Comparison of ENCODE assay signal across 9 mouse cellular contexts in the genomic region with DNA sequence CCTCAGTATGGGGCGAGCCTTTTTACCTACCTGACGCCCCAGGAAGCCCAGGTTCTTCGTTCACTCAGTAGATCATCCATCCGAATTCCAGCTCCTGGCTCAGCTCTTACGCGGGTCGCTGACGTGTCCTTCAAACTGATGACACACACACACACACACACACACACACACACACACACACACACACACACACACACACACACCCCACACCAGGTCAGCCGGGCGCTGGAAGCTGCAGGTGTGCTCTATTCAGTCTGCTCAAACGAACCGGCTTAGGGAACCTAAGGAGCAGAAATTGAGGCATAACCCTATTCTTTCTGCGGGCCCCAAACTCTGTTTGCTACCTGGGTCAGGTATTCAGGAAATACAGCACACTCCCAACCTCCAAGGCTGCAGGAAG. TPM values are rescaled to one million over a fixed set of nuclear protein-coding genes. Genes with fewer than 3 reads are reported as not detected.
A peak's percentile ranks its signal among the peaks of the same experiment; 100 is the strongest.
DNase-seq lines count a peak whose midpoint lies in the region; ATAC-seq and TF ChIP-seq lines count a peak whose summit lies in the region.
"Had no signal": no experiment of that assay in that cellular context is flagged by ENCODE, and none has a peak within 500 bp of the region (broad histone marks: within the 10 kb centered on the region; RNA-seq: fewer than 3 reads in every experiment).

No protein-coding gene starts in this region.

- H3K9me3 ChIP-seq in heart, embryonic 12.5 days (replicated peaks) = no peaks in the 10 kb centered on the region
- no peaks in the 10 kb centered on the region for H3K9me3 ChIP-seq in ES-Bruce4 (replicated peaks; ENCODE audit: control insufficient read depth, insufficient read depth, low read length, poor library complexity, severe bottlenecking)
- H3K9me3 ChIP-seq in forebrain, embryonic 16.5 days (ENCODE audit: control insufficient read depth, low read length) = no peaks in the 10 kb centered on the region
- no peaks in the 10 kb centered on the region for H3K9me3 ChIP-seq in liver, embryonic 16.5 days (replicated peaks; ENCODE audit: control insufficient read depth, low read length)

- peak overlapping the region; percentile 79; the same call in 1 of the 2 replicates for H3K9ac ChIP-seq in heart, embryonic 12.5 days
- H3K9ac ChIP-seq in ES-Bruce4 (ENCODE audit: low read depth, poor library complexity, severe bottlenecking) = no peak overlapping the region
- peak overlapping the region; percentile 88 for H3K9ac ChIP-seq in forebrain, embryonic 16.5 days (replicated peaks; ENCODE audit: low read depth, low read length)
- no peak overlapping the region for H3K9ac ChIP-seq in liver, embryonic 16.5 days (ENCODE audit: low read depth, low read length)

- no peak for ATAC-seq in heart, embryonic 12.5 days (ENCODE audit: insufficient number of reproducible peaks, low FRiP score)
- no peak for ATAC-seq in forebrain, embryonic 16.5 days
- 0 out of 2 replicates have a peak, but pooled peaks have one; percentile 5 for ATAC-seq in liver, embryonic 16.5 days (ENCODE audit: low read depth)

- TF ChIP-seq EP300 in ES-Bruce4 (IDR thresholded peaks at IDR 0.05; ENCODE audit: insufficient read depth, low read depth, low read length) = no peak

- WGBS in heart, embryonic 12.5 days = 1% methylated on average over 13 of the region's 13 CpGs
- 2% methylated on average over 13 of the region's 13 CpGs for WGBS in forebrain, embryonic 16.5 days
- under 1% methylated on average over 13 of the region's 13 CpGs for WGBS in liver, embryonic 16.5 days (ENCODE audit: insufficient replicate concordance)

- peak overlapping the region; percentile 5; the same call in 1 of the 2 replicates for H3K27ac ChIP-seq in heart, embryonic 12.5 days (ENCODE audit: poor library complexity, severe bottlenecking)
- no peak overlapping the region for H3K27ac ChIP-seq in ES-Bruce4 (ENCODE audit: insufficient read depth, low read length)
- H3K27ac ChIP-seq in forebrain, embryonic 16.5 days (ENCODE audit: low read length) = no peak overlapping the region
- H3K27ac ChIP-seq in liver, embryonic 16.5 days (ENCODE audit: low read length) = no peak overlapping the region
- H3K27ac ChIP-seq: macrophage had no signal

- peaks cover 60% of the 10 kb centered on the region for H3K4me1 ChIP-seq in heart, embryonic 12.5 days (replicated peaks)
- no peaks in the 10 kb centered on the region for H3K4me1 ChIP-seq in ES-Bruce4 (ENCODE audit: control insufficient read depth, insufficient read depth, low read length)
- H3K4me1 ChIP-seq in forebrain, embryonic 16.5 days (replicated peaks; ENCODE audit: control insufficient read depth, insufficient read depth, low read length) = peaks cover 13% of the 10 kb centered on the region
- H3K4me1 ChIP-seq in liver, embryonic 16.5 days (ENCODE audit: control insufficient read depth, low read depth, low read length) = peaks cover 6% of the 10 kb centered on the region; the same call in 1 of the 2 replicates

- intact Hi-C loops in heart, postnatal 14 days (cut with DNase I) = no loop called here

- TF ChIP-seq POLR2A in ES-Bruce4 (IDR thresholded peaks at IDR 0.05; ENCODE audit: insufficient read depth, low read length) = no peak

- no peak for TF ChIP-seq CTCF in ES-Bruce4 (IDR thresholded peaks at IDR 0.05; ENCODE audit: low read depth, low read length)

- H3K4me3 ChIP-seq in heart, embryonic 12.5 days = peak overlapping the region; percentile 68
- H3K4me3 ChIP-seq in ES-Bruce4 (ENCODE audit: low read depth, low read length) = peak overlapping the region; percentile 46
- peak overlapping the region; percentile 85 for H3K4me3 ChIP-seq in forebrain, embryonic 16.5 days (replicated peaks; ENCODE audit: low read length)
- H3K4me3 ChIP-seq in liver, embryonic 16.5 days (ENCODE audit: low read depth, low read length) = peak overlapping the region; percentile 59

- H3K36me3 ChIP-seq in heart, embryonic 12.5 days = no peaks in the 10 kb centered on the region
- H3K36me3 ChIP-seq in ES-Bruce4 (ENCODE audit: control insufficient read depth, insufficient read depth, low read length, poor library complexity, severe bottlenecking) = no peaks in the 10 kb centered on the region
- no peaks in the 10 kb centered on the region for H3K36me3 ChIP-seq in forebrain, embryonic 16.5 days (ENCODE audit: control insufficient read depth, insufficient read depth)
- H3K36me3 ChIP-seq in liver, embryonic 16.5 days (ENCODE audit: control insufficient read depth, insufficient read depth) = no peaks in the 10 kb centered on the region

- no peak for DNase-seq in heart, postnatal 14 days
- DNase-seq in spleen, postnatal 4 days (ENCODE audit: low spot score in 2 of 2) = no peak
- no peak for DNase-seq in layer of hippocampus, postnatal 14 days (ENCODE audit: low spot score in 2 of 2)
- no peak for DNase-seq in frontal cortex, postnatal 10 days (ENCODE audit: low spot score in 2 of 2)

- 0 out of 2 replicates have a peak, but pooled peaks cover 5% of the 10 kb centered on the region for H3K27me3 ChIP-seq in heart, embryonic 12.5 days (replicated peaks)
- no peaks in the 10 kb centered on the region; the same call in 1 of the 2 replicates for H3K27me3 ChIP-seq in ES-Bruce4 (ENCODE audit: control insufficient read depth, insufficient read depth, low read length, poor library complexity, severe bottlenecking)
- H3K27me3 ChIP-seq in forebrain, embryonic 16.5 days (replicated peaks; ENCODE audit: control insufficient read depth, insufficient read depth, low read length) = no peaks in the 10 kb centered on the region
- peaks cover 41% of the 10 kb centered on the region for H3K27me3 ChIP-seq in liver, embryonic 16.5 days (ENCODE audit: control insufficient read depth, insufficient read depth, low read depth, low read length)

- H3K4me2 ChIP-seq in heart, embryonic 12.5 days = peak overlapping the region; percentile 81
- peak overlapping the region; percentile 62 for H3K4me2 ChIP-seq in forebrain, embryonic 16.5 days (ENCODE audit: low read length)
- H3K4me2 ChIP-seq in liver, embryonic 16.5 days (ENCODE audit: low read depth, low read length) = peak overlapping the region; percentile 78

RNA-seq across cellular contexts. Expression of a gene that starts 0.3 kb away (rescaled TPM):
- polyA plus RNA-seq in heart, embryonic 12.5 days (2016; fragmentation: Nextera tagmentation; extraction: Ambion mirVana) = 13.5 and 13.8 TPM in 2 replicates
- total RNA-seq in heart, postnatal 14 days (2021) = 10 to 100 TPM in 1 of 2 experiments, 1 to 10 TPM in 1; 9.4 to 10.1 TPM
- polyA plus RNA-seq in ES-Bruce4 (2011; ENCODE audit: insufficient read depth, insufficient read length, low read depth, missing spikeins) = 3.7 and 4.1 TPM in 2 replicates
- polyA plus RNA-seq in forebrain, embryonic 16.5 days (2015; fragmentation: Nextera tagmentation; extraction: Ambion mirVana) = 33.1 and 37.2 TPM in 2 replicates
- 0.08 TPM in 2 replicates for polyA plus RNA-seq in liver, embryonic 16.5 days (2015; fragmentation: Nextera tagmentation; extraction: Ambion mirVana)
- 100 to 1,000 TPM; 108 to 115 TPM for total RNA-seq in layer of hippocampus, postnatal 14 days (2021)

RNA-seq across cellular contexts. Expression of a gene that starts 43.3 kb away (rescaled TPM):
- polyA plus RNA-seq in heart, embryonic 12.5 days (2016; fragmentation: Nextera tagmentation; extraction: Ambion mirVana) = 10.1 and 10.6 TPM in 2 replicates
- 1 to 10 TPM; 6.2 to 6.6 TPM for total RNA-seq in heart, postnatal 14 days (2021)
- polyA plus RNA-seq in ES-Bruce4 (2011; ENCODE audit: insufficient read depth, insufficient read length, low read depth, missing spikeins) = 10.9 and 11.9 TPM in 2 replicates
- polyA plus RNA-seq in forebrain, embryonic 16.5 days (2015; fragmentation: Nextera tagmentation; extraction: Ambion mirVana) = 13.3 and 15.6 TPM in 2 replicates
- 0.94 and 1.2 TPM in 2 replicates for polyA plus RNA-seq in liver, embryonic 16.5 days (2015; fragmentation: Nextera tagmentation; extraction: Ambion mirVana)
- total RNA-seq in layer of hippocampus, postnatal 14 days (2021) = 10 to 100 TPM; 68.7 to 77.1 TPM

Comparison
In these comparisons a context has a peak if more than half of its experiments do, and no peak if none do; other contexts are left out.
1. H3K9ac ChIP-seq: peak in heart, embryonic 12.5 days (single experiment) and forebrain, embryonic 16.5 days (single experiment); none in ES-Bruce4 (single experiment) and liver, embryonic 16.5 days (single experiment).
2. Peak in every context shown above with its lines, with median percentiles within 50 percentile points of each other: H3K4me2 ChIP-seq and H3K4me3 ChIP-seq.